Mouse (Mus musculus) erythroblast, adult 5-6 weeks (primary cell): ENCODE measurements around the gene Mob3b. TPM values are rescaled to one million over a fixed set of nuclear protein-coding genes. Genes with fewer than 3 reads are reported as not detected.
"Not testable (repeated sequence)": the region's sequence is repeated elsewhere in the genome, so short reads cannot be mapped to it uniquely, and the experiment has no call there.

Experiments
- ATAC-seq: replicated peaks from 2 replicates; pipeline ENCODE4 v1.8.0; 2016; ENCODE audit warnings: moderate number of reproducible peaks, mild to moderate bottlenecking, moderate TSS enrichment, inconsistent platforms; ENCODE audit not compliant: poor library complexity, low FRiP score, severe bottlenecking
- total RNA-seq, 2 experiments: library from RNA; stranded (forward) in 1 of 2; stranded (reverse) in 1 of 2; fragments of 150-400 nt in 1 of 2; fragments of 200-764, 138-1000 nt in 1 of 2; gene quantifications; 2 replicates each; pipeline versions ENCODE4 v1.2.3 to v1.2.4; 2015 to 2017; ENCODE audit warnings: low replicate concordance in 2 of 2

Mob3b gene
- total RNA-seq, 2 experiments from 2014 or later, result 0.19 to 1.2 TPM

GRCm38 (mm10) chr4:34984377-34984776 is 172.9 kb downstream of the Mob3b start:
- no peak for ATAC-seq

- no peak for ATAC-seq
These were observed 173.8 kb downstream of the Mob3b start for GRCm38 (mm10) chr4:34983511-34983910.

DNA sequence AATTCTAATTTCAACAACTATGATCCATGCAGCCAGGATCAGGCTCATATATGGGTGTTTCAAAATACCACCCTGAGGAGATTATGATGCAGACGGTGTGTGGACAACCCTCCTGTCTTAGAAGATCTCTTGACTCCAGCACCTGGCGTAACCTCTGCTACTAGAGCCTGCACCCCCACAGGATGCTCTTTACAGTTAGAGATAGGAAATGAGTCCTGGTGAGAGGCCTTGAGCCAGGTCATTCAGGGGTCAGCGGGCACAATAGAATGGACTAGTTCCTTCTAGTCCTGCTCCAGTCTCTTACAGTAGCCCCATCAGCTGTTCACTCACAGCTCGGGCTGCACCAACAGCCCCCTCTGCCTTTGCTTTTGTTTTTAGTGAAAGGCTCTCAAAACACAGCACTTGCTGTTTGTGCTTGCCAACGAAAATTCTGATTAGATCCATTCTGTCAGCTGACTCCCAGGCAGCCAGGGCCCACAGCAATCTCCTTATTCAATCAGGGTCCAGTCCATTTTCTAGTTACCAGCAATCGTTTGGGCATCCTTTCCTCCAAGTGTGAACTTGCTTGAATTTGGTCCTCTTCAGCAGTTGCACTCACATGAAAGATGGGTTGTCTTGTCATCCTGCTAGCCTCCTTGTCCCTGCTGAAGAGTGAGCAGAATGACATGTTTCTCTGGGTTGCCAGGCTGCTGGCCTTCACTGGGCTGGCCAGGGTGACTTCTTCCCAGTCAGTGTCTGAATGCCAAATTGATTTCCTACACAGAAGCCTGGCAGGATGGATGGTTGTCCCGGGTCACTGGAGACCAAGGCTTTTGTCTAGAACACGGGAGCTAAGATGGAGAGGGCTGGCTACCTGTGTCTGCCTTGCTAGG is 175.7 kb downstream of the Mob3b start:
- ATAC-seq, result no peak

DNA sequence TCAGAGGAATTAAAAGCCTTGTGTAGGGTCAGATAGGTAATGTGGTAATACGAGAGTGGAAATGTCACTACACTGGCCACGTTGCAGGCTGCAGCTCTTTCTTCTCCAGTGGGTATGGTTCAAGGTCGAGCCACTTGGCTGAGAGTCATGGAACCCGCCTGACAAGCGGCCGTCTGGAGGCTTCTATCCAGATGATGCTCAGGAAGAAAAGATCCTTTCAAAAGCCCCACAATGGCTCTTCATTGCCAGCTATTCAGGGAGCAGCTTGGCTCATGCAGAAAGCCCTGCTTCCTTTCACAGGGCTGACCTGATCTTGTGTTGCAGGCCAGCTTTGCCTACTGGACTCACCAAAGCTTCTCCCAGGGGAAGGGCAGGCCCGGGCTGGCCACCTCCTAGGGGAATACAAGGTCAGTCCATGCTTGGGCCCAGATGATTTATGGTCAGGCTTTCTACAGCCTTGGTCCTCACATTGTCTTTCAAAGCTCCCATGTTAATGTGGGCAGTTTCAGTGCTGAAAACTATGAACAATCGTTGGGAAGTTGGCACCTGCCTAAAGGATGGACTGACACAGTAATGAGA is 176.7 kb downstream of the Mob3b start:
- no peak for ATAC-seq

DNA sequence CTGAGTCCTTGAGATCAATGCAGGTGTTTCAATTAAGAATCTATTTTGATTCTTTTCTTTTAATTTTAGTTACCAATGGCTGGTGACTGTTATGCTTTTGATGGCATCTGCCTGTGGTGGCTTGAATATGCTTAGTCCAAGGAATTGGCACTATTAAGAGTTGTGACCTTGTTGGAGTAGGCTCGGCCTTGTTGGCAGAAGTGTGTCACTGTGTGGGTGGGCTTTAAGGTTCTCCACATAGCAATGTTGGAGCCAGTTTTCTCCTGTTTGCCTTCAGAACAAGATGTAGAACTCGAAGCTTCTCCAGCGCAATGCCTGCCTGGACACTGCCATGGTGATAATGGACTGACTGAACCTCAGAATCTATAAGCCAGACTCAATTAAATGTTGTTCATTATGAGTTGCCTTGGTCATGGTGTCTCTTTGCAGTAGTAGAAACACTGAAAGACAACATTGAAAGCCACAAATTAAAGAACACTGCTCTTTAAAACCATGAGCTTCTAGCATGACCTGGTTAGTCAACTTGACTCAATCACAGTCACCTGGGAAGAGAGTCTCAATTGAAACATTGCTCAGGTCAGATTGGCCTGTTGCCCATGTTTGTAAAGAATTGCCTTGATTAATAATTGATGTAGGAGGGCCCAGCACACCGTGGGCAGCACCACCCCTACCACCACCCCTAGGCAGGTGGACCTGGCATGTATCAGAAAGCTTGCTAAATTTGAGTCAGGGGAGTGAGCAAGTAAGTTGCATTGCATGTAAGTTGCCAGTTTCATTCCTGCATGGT is 180.2 kb downstream of the Mob3b start:
- no peak for ATAC-seq

DNA sequence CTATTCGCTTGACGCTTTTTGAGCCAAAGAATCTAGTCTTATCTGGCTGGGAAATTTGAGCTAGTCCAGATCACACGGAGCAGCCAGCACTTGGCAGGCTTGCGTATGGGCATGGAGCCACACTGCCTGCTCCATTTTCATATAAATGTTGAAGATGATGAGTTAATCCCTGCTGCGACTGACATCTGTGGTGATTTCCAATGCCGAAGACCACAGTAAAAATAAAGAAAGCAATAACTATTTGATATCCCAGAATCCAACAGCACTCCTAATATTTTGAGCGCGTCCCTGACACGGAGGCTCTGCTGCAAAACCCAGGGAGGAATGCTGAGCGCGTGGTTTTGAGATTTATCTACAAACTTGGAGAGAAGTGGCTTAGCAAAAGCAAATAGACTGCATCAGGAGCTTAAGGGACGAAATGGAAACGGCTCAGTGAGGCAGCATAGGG is 180.9 kb downstream of the Mob3b start:
- no peak for ATAC-seq

DNA sequence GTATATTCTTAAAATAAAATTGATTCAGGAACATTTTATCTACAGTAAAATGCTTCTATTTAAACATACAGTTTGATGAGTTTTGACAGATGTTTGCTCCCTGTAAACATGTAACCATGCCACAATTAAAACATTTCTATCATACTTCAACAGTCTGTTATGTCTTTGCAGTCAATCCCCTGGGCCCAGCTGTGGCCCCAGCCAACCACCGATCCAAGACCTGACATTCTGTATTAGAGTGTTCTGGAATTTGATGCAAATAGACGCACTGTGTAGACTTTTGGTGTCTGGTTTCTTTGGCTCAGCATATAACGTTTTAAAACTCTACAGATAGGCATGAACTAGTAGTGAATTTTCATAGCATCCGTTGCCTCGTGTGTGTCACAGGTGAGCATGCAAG is 182.5 kb downstream of the Mob3b start:
- ATAC-seq, result no peak

DNA sequence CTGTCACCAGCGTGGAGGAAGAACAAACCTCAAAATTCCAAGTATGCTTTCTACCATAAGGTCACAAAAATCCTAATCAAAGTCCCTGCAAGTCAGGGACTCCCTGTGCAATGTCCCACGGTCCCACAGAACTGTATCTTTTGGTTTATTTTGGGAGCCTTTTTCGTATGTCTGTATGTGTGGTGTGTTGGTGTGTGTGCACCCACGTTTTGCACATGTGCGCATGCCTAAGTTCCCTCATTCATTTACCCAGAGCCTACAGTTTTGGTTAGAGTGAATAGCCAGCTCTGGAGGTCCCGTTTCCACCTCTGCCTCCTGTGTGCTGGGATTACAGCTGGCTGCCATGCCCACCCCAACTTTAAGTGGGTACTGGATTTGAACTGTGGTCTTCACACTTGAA is 189.7 kb downstream of the Mob3b start:
- ATAC-seq, result no peak

- ATAC-seq, result no peak
These were observed 190.8 kb downstream of the Mob3b start for GRCm38 (mm10) chr4:34966336-34966957.

DNA sequence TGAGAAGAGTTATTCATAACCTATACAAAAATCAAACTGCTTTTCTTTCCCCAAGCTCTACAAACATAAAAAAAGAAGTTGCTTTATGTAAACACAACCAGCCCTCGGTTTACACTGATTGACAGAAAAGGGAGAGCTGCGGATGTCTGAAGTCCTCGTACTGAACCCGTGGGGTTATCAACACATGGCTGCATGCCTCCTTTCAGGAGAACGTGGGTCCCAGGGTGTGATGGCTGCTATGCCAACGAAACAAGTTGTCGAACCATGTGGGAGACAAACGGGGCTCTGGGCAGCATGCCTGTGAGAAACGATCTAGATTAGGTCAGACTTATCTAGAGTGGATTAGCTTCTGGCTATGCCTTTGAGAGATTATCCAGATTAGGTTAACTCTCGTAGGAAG is 192.4 kb downstream of the Mob3b start:
- ATAC-seq, result no peak

- no peak for ATAC-seq
These were observed 193.3 kb downstream of the Mob3b start for GRCm38 (mm10) chr4:34963999-34964398.

DNA sequence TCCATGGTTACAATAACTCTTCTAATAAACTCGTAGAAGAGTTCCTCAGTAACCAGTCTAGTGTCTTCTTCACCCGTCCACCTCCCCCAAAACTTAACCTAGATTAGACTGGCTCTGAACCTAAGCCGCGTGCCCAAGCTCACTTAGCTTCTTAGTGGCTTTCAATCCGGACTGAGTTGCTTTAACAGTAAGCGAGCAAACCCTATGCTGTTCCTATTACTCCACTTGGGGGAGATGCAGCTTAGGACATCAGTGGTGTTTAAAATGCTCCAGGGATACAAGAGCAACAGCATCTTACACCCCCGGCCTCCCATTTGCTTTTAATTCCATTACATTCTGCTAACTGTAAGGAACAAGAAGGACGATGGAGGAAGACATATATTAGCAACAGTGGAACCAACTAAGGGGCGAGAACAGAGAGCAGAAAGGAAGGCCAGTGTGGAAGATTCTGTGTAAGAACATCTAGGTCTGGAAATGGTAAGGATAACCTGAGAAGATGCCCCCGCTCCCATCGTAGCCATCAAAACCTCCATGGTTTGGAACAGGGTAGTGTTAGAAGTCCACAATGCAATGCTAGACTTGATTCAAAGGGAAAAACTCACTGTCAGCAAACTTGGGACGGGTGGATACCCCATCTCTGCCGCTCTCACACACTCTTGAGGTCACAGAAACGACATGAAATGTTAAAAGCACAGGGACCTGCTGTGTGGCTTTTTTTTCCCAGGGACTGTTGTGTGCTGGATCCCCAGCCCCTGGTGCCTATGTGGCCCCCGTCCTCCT is 196.3 kb downstream of the Mob3b start:
- no peak for ATAC-seq

DNA sequence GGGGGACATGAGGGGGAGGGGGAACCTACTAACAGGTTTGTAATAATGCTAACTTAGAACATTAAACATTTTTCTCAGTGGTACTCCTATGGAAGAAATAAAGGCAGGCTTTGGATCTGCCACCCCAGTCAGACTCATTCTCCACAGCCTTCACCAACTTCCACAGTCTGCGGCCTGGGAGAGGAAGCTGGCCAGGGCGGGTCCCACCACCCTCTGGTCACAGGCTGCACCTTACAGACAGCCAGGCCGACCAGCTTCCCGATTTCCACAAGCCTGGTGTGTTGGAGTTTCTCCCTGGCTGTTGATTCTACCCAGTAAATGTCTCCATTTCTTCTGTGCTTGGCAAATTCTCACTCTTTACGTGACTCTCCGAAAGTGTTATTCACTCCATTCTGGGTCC is 197.8 kb downstream of the Mob3b start:
- no peak for ATAC-seq

DNA sequence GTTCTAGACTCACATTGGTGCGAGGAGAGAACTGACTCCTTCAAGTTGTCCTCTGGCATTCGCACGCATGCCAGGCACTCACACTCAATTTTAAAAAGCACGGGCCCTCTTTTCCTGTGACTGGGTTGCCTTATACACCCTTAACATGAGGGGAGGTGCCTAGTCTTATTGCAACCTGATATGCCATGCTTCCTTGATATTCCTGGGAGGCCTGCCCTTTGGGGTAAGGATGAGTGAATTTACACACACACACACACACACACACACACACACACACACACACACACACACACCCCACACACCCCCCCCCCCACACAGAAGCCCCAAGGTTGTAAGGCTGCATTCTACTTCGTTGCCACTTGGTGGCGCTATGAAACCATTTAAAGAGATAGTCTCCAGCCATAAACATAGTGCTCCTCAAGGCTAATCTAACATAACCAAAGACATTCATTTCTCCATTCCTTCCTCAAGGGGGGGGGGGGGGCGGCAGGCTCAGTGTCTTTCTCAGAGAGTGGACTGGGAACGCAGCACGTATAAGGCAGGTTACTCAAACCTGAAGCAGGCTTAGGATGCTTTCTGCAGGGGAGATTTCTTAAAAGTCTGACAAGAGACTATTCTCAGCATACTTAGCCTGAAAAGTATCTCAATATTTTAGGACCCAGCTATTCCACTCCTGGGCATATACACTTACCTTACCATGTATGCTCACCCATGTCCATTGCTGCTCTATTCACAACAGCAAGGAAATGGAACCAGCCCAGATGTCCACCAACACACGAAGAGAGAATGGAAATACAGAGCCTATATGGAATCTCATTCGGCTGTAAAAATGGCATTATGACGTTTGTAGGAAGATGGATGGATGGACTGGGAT is 198.9 kb downstream of the Mob3b start:
- no peak for ATAC-seq

- ATAC-seq, result no peak
These were observed 203.6 kb downstream of the Mob3b start for GRCm38 (mm10) chr4:34953716-34954115.

DNA sequence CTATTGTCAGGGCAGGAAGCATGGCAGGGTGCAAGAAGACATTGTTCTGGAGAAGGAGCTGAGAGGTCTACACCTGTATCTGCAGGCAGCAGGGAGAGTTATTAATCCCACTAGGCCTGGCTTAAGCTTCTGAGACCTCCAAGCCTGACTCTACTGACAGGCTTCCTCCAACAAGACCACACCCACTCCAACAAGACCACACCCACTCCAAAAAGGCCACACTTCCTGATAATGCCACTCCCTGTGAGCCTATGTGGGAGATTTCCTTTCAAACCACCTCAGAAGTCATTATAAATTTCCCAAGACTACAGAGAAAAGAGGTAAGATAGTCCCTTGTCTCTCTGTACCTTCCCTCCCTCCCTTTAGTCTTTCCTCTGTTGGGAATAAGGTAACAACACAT is 210.1 kb downstream of the Mob3b start:
- ATAC-seq, result no peak

DNA sequence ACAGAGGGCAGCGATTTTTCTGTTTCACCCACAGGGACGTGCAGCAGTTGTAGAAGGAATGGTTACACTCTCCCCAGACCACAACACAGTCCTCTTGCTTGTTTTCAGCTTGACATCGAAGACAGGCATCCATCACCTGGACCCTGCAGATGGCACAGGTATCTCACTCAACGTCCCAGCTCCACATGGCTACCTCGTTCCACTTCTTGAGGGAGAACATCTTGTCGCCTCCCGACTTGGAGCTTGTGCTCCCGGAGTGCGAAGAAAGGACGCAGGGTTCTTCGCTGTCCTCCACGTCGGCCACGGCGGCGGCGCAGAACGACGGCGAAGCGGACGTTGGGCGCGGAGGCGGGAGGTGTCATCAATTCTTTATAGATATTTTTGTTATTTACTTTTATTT is 216.2 kb downstream of the Mob3b start:
- ATAC-seq, result no peak

GRCm38 (mm10) chr4:34928386-34928785 is 228.9 kb downstream of the Mob3b start:
- not testable (repeated sequence) for ATAC-seq
